Comparison of ENCODE assay signal across 8 mouse cellular contexts in genomic region chr4:32303076-32303475, GRCm38 (mm10).
DNase-seq lines count a peak whose midpoint lies in the region; ATAC-seq lines count a peak whose summit lies in the region.

No protein-coding gene starts in this region.

- peaks cover 73% of the 10 kb centered on the region for H3K4me1 ChIP-seq in forebrain, embryonic 13.5 days
- H3K4me1 ChIP-seq in limb, embryonic 15.5 days = peaks cover 53% of the 10 kb centered on the region

- H3K27me3 ChIP-seq in forebrain, embryonic 13.5 days = no peaks in the 10 kb centered on the region
- no peaks in the 10 kb centered on the region for H3K27me3 ChIP-seq in limb, embryonic 15.5 days

- peak; percentile 51 for DNase-seq in 3134 (ENCODE audit: extremely low read depth, insufficient read length, low spot score)
- DNase-seq in heart, postnatal 25 days (ENCODE audit: low spot score) = peak; percentile 26
- peak; percentile 17 for DNase-seq in ovary, postnatal 10 days (ENCODE audit: low spot score)
- DNase-seq in spleen, adult 18-20 months = no peak

- peak overlapping the region; percentile 43 for H3K9ac ChIP-seq in forebrain, embryonic 13.5 days
- H3K9ac ChIP-seq in limb, embryonic 15.5 days = no peak overlapping the region

- ATAC-seq in cerebellum, adult (ENCODE audit: insufficient number of reproducible peaks, low FRiP score, low TSS enrichment) = peak; percentile 47
- peak; percentile 79 for ATAC-seq in forebrain, embryonic 13.5 days
- peak; percentile 83 for ATAC-seq in limb, embryonic 15.5 days (ENCODE audit: insufficient number of reproducible peaks, low FRiP score, low TSS enrichment, low read depth)
- no peak for ATAC-seq in erythroid progenitor cell, adult 5-6 weeks (replicated peaks; ENCODE audit: low FRiP score, poor library complexity, severe bottlenecking)

- intact Hi-C loops in heart, postnatal 25 days (cut with DNase I) = loop anchor here (5.0 kb wide), 2 partner anchors 51 to 84 kb away; no protein-coding TSS in a partner anchor

- 5% methylated on average over 4 of the region's 4 CpGs for WGBS in forebrain, embryonic 13.5 days
- WGBS in limb, embryonic 15.5 days = 3% methylated on average over 4 of the region's 4 CpGs

- H3K9me3 ChIP-seq in forebrain, embryonic 13.5 days (replicated peaks) = no peaks in the 10 kb centered on the region
- no peaks in the 10 kb centered on the region for H3K9me3 ChIP-seq in limb, embryonic 15.5 days

- H3K4me3 ChIP-seq in forebrain, embryonic 13.5 days = 0 out of 2 replicates have a peak overlapping the region, but pooled peaks have one; percentile 0
- no peak overlapping the region for H3K4me3 ChIP-seq in limb, embryonic 15.5 days

- H3K27ac ChIP-seq in forebrain, embryonic 13.5 days = peak overlapping the region; percentile 96
- peak overlapping the region; percentile 91 for H3K27ac ChIP-seq in limb, embryonic 15.5 days

- H3K4me2 ChIP-seq in forebrain, embryonic 13.5 days = peak overlapping the region; percentile 48
- peak overlapping the region; percentile 48 for H3K4me2 ChIP-seq in limb, embryonic 15.5 days

- 0 out of 2 replicates have a peak, but pooled peaks cover 2% of the 10 kb centered on the region for H3K36me3 ChIP-seq in forebrain, embryonic 13.5 days (ENCODE audit: poor library complexity, severe bottlenecking)
- H3K36me3 ChIP-seq in limb, embryonic 15.5 days = no peaks in the 10 kb centered on the region

Comparison
In these comparisons a context has a peak if more than half of its experiments do, and no peak if none do; other contexts are left out.
1. DNase-seq: peak in 3134 (single experiment), heart, postnatal 25 days (single experiment) and ovary, postnatal 10 days (single experiment); none in spleen, adult 18-20 months (0 of 2).